Mouse (Mus musculus) liver, embryonic 16.5 days (tissue): Measurements from ENCODE around the gene Ctnna3. TPM values are rescaled to one million over a fixed set of nuclear protein-coding genes. Genes with fewer than 3 reads are reported as not detected.
"Not testable (repeated sequence)": the region's sequence is repeated elsewhere in the genome, so short reads cannot be mapped to it uniquely, and the experiment has no call there.

Source experiments
- ATAC-seq: fragments of 200-750 bp; cut with Nextera tagmentation; 2 replicates; pipeline ENCODE4 v1.8.0; 2017; ENCODE audit warnings: low read depth, mild to moderate bottlenecking, moderate number of reproducible peaks, moderate library complexity
- H3K27ac ChIP-seq: fragments of 300-500 bp; sonication (generic); 2 replicates; pipeline ENCODE4 v1.5.1; 2014; ENCODE audit warnings: mild to moderate bottlenecking, low read length
- H3K27me3 ChIP-seq: fragments of 300-500 bp; sonication (generic); 2 replicates; pipeline ENCODE4 v1.6.1; 2014; ENCODE audit warnings: low read depth, low read length, mixed read lengths; ENCODE audit not compliant: control insufficient read depth, insufficient read depth
- H3K36me3 ChIP-seq: fragments of 300-500 bp; sonication (generic); 2 replicates; pipeline ENCODE4 v1.6.1; 2014; ENCODE audit warnings: mild to moderate bottlenecking; ENCODE audit not compliant: control insufficient read depth, insufficient read depth
- H3K4me1 ChIP-seq: fragments of 300-500 bp; sonication (generic); 2 replicates; pipeline ENCODE4 v1.6.1; 2014; ENCODE audit warnings: low read depth, low read length, mixed read lengths; ENCODE audit not compliant: control insufficient read depth
- H3K4me2 ChIP-seq: fragments of 300-500 bp; sonication (generic); 2 replicates; pipeline ENCODE4 v1.6.1; 2014; ENCODE audit warnings: low read depth, low read length, mixed read lengths
- H3K4me3 ChIP-seq: fragments of 300-500 bp; sonication (generic); 2 replicates; pipeline ENCODE4 v1.5.1; 2014; ENCODE audit warnings: low read depth, mild to moderate bottlenecking, low read length
- H3K9ac ChIP-seq: fragments of 300-500 bp; sonication (generic); 2 replicates; pipeline ENCODE4 v1.6.1; 2014; ENCODE audit warnings: low read depth, low read length
- H3K9me3 ChIP-seq: fragments of 300-500 bp; sonication (generic); replicated peaks from 2 replicates; pipeline ENCODE4 v1.6.1; 2016; ENCODE audit warnings: low read length; ENCODE audit not compliant: control insufficient read depth
- WGBS: fragments of 180-500 bp; shearing (Covaris S2); extraction: QIAGEN DNeasy Blood & Tissue Kit; methylation state at CpG from one replicate; pipeline ENCODE4 v1.1.7; 2014; ENCODE audit not compliant: insufficient replicate concordance; 5-methylcytosine and 5-hydroxymethylcytosine counted together
- polyA plus RNA-seq: library from polyadenylated mRNA; unstranded; fragments of >200 nt; fragmentation: Nextera tagmentation; extraction: Ambion mirVana; gene quantifications from 2 replicates; pipeline ENCODE4 v1.2.1, GENCODE M21; 2015

The Ctnna3 gene
- polyA plus RNA-seq = 0.09 and 0.11 TPM in 2 replicates

- peaks cover 10% of the 10 kb centered on the region for H3K4me1 ChIP-seq
- H3K27ac ChIP-seq = peak within 1 kb of the TSS; percentile 82
- peak; percentile 92 for ATAC-seq
- no peaks in the 10 kb centered on the region for H3K27me3 ChIP-seq
- H3K9me3 ChIP-seq = no peaks in the 10 kb centered on the region
- H3K4me2 ChIP-seq = peak within 1 kb of the TSS; percentile 91
- WGBS = 0% methylated on average over 55 of the region's 55 CpGs
- peak within 1 kb of the TSS; percentile 72 for H3K9ac ChIP-seq
- H3K4me3 ChIP-seq = peak within 1 kb of the TSS; percentile 87
- H3K36me3 ChIP-seq = no peaks in the 10 kb centered on the region
Measured at GRCm38 (mm10) chr10:63429785-63430305, at the start of gene Ctnna3. TSS of gene Ctnna3 (plus strand) at chr10:63430098.

- Histone ChIP-seq H3K27ac (no peak within 1 kb of the TSS), H3K9ac (peak within 1 kb of the TSS; percentile 57), H3K4me3 (peak within 1 kb of the TSS; percentile 63), H3K4me1 (peaks cover 10% of the 10 kb centered on the region), H3K36me3 (no peaks in the 10 kb centered on the region), H3K27me3 (no peaks in the 10 kb centered on the region), H3K9me3 (no peaks in the 10 kb centered on the region), H3K4me2 (peak within 1 kb of the TSS; percentile 95)
- no peak for ATAC-seq
- WGBS = 8% methylated on average over 24 of the region's 24 CpGs
Measured at GRCm38 (mm10) chr10:63381498-63382280, 48.2 kb upstream of the Ctnna3 start, which contains the start of gene Sirt1. TSS of gene Sirt1 (minus strand) at chr10:63381704.

- Histone ChIP-seq H3K27ac (no peak within 1 kb of the TSS), H3K27me3 (no peaks in the 10 kb centered on the region), H3K9ac (peak within 1 kb of the TSS; percentile 57), H3K4me2 (peak within 1 kb of the TSS; percentile 95), H3K36me3 (no peaks in the 10 kb centered on the region), H3K9me3 (no peaks in the 10 kb centered on the region), H3K4me1 (peaks cover 10% of the 10 kb centered on the region), H3K4me3 (peak within 1 kb of the TSS; percentile 63)
- peak; percentile 91 for ATAC-seq
- WGBS = under 1% methylated on average over 28 of the region's 28 CpGs
Measured at GRCm38 (mm10) chr10:63382372-63383279, 47.3 kb upstream of the Ctnna3 start, which contains the start of gene Dnajc12. TSS of gene Dnajc12 (plus strand) at chr10:63382443.

GRCm38 (mm10) chr10:63385897-63386296 lies 44.0 kb upstream of the Ctnna3 start:
- Histone ChIP-seq H3K27ac (peak overlapping the region; percentile 81; the same call in 1 of the 2 replicates), H3K4me2 (peak overlapping the region; percentile 77), H3K4me3 (peak overlapping the region; percentile 72)
- not testable (repeated sequence) for H3K4me1 ChIP-seq, H3K9ac ChIP-seq, H3K9me3 ChIP-seq, ATAC-seq, H3K27me3 ChIP-seq, H3K36me3 ChIP-seq
- WGBS = 17% methylated on average over 5 of the region's 5 CpGs

- H3K9me3 ChIP-seq = no peaks in the 10 kb centered on the region
- peak overlapping the region; percentile 77 for H3K9ac ChIP-seq
- H3K36me3 ChIP-seq = no peaks in the 10 kb centered on the region
- ATAC-seq = peak; percentile 84
- WGBS = under 1% methylated on average over 19 of the region's 19 CpGs
- H3K27me3 ChIP-seq = no peaks in the 10 kb centered on the region
- peak overlapping the region; percentile 72 for H3K4me3 ChIP-seq
- peaks cover 7% of the 10 kb centered on the region for H3K4me1 ChIP-seq
- peak overlapping the region; percentile 77 for H3K4me2 ChIP-seq
- peak overlapping the region; percentile 81 for H3K27ac ChIP-seq
Measured at GRCm38 (mm10) chr10:63386444-63386843, 43.5 kb upstream of the Ctnna3 start.

GRCm38 (mm10) chr10:63386991-63387390 lies 42.9 kb upstream of the Ctnna3 start:
- no peak overlapping the region for H3K27ac ChIP-seq
- peaks cover 1% of the 10 kb centered on the region for H3K4me1 ChIP-seq
- ATAC-seq = no peak
- H3K27me3 ChIP-seq = no peaks in the 10 kb centered on the region
- WGBS = 2% methylated on average over 10 of the region's 10 CpGs
- H3K4me3 ChIP-seq = peak overlapping the region; percentile 72
- H3K36me3 ChIP-seq = no peaks in the 10 kb centered on the region
- H3K9me3 ChIP-seq = no peaks in the 10 kb centered on the region
- peak overlapping the region; percentile 77 for H3K4me2 ChIP-seq
- H3K9ac ChIP-seq = peak overlapping the region; percentile 77

- H3K27ac ChIP-seq = no peak overlapping the region
- H3K27me3 ChIP-seq = no peaks in the 10 kb centered on the region
- 49% methylated on average over 4 of the region's 4 CpGs for WGBS
- no peaks in the 10 kb centered on the region; the same call in 1 of the 2 replicates for H3K4me1 ChIP-seq
- no peaks in the 10 kb centered on the region for H3K9me3 ChIP-seq
- H3K4me2 ChIP-seq = 0 out of 2 replicates have a peak overlapping the region, but pooled peaks have one; percentile 7
- H3K4me3 ChIP-seq = no peak overlapping the region
- ATAC-seq = no peak
- no peaks in the 10 kb centered on the region for H3K36me3 ChIP-seq
- H3K9ac ChIP-seq = no peak overlapping the region
Measured at GRCm38 (mm10) chr10:63388948-63389347, 41.0 kb upstream of the Ctnna3 start.

GRCm38 (mm10) chr10:63396963-63397362 lies 32.9 kb upstream of the Ctnna3 start:
- H3K9me3 ChIP-seq = no peaks in the 10 kb centered on the region
- H3K9ac ChIP-seq = no peak overlapping the region
- no peaks in the 10 kb centered on the region for H3K27me3 ChIP-seq
- ATAC-seq = no peak
- no peak overlapping the region for H3K27ac ChIP-seq
- H3K4me3 ChIP-seq = no peak overlapping the region
- no peaks in the 10 kb centered on the region for H3K36me3 ChIP-seq
- H3K4me2 ChIP-seq = no peak overlapping the region
- 76% methylated on average over 10 of the region's 10 CpGs for WGBS
- no peaks in the 10 kb centered on the region for H3K4me1 ChIP-seq
